Mouse (Mus musculus): Measurements from ENCODE around the gene Sprr2f.

DNA sequence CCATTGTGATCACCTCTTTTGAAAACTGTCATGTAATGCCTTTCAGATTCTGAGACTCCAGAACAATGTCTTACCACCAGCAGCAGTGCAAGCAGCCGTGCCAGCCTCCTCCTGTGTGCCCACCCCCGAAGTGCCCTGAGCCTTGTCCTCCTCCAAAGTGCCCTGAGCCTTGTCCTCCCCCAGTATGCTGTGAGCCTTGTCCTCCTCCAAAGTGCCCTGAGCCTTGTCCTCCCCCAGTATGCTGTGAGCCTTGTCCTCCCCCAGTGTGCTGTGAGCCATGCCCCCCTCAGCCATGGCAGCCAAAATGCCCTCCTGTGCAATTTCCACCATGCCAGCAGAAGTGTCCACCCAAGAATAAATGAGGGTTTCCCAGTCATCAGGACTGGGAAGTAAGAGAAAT lies 47.6 kb upstream of the Sprr2f start:
- TF ChIP-seq CTCF (IDR thresholded peaks at IDR 0.05; ENCODE audit: borderline replicate concordance, extremely low read depth, insufficient read depth, insufficient read length) (no peak), POLR2A (IDR thresholded peaks at IDR 0.05; ENCODE audit: borderline replicate concordance, extremely low read depth, insufficient read depth, insufficient read length, poor library complexity, severe bottlenecking) (no peak)

Data from brain, embryonic 14.5 days (tissue).